Mouse (Mus musculus): ENCODE data around the gene Gab2. TPM values are rescaled to one million over a fixed set of nuclear protein-coding genes. Genes with fewer than 3 reads are reported as not detected.

Gene Gab2
- polyA plus RNA-seq, 1 experiment from 2014 or later, result 4.1 TPM

- no peak overlapping the region for H3K4me2 ChIP-seq
- no peaks in the 10 kb centered on the region for H3K9me3 ChIP-seq (replicated peaks)
- no peak overlapping the region for H3K4me3 ChIP-seq
- WGBS (ENCODE audit: insufficient replicate concordance), result 45% methylated on average over 2 of the region's 2 CpGs
- H3K36me3 ChIP-seq, result peaks cover 14% of the 10 kb centered on the region
- H3K4me1 ChIP-seq, result no peaks in the 10 kb centered on the region
- no peaks in the 10 kb centered on the region for H3K27me3 ChIP-seq (replicated peaks)
- H3K9ac ChIP-seq, result no peak overlapping the region
- ATAC-seq, result no peak
- H3K27ac ChIP-seq, result no peak overlapping the region
Observed at GRCm38 (mm10) chr7:97296986-97297385, 215.6 kb downstream of the Gab2 start.

- ATAC-seq, result no peak
- WGBS (ENCODE audit: insufficient replicate concordance), result 0% methylated on average over 2 of the region's 2 CpGs
- H3K4me3 ChIP-seq, result no peak overlapping the region
Observed at GRCm38 (mm10) chr7:97297466-97297865, 216.1 kb downstream of the Gab2 start.

DNA sequence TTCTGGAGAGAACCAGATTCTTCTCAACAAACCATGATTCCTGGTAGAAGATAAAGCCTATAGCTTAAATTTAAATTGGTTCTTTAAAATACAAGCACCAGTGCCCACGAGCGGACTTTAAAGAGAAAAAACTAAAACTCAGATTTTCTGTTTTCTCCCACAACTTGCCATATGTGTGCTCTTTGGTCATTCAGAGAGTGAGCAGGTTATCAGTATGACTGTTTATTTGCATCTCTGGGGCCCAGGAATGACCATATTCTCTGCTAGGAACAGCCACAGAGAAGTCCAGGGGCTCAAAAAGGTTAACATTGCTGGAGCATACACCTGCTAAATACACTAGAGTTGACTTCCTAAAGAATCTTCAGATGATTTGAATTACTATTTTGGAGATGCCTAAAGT is 216.9 kb downstream of the Gab2 start:
- no peak for ATAC-seq
- Histone ChIP-seq H3K36me3 (peaks cover 19% of the 10 kb centered on the region), H3K27me3 (replicated peaks) (no peaks in the 10 kb centered on the region), H3K9me3 (replicated peaks) (no peaks in the 10 kb centered on the region), H3K9ac (no peak overlapping the region), H3K27ac (no peak overlapping the region), H3K4me1 (no peaks in the 10 kb centered on the region), H3K4me3 (no peak overlapping the region), H3K4me2 (no peak overlapping the region)
- WGBS (ENCODE audit: insufficient replicate concordance), result 82% methylated on average over 2 of the region's 2 CpGs

More at GRCm38 (mm10) chr7:97297466-97297865, 216.1 kb downstream of the Gab2 start:
- Histone ChIP-seq H3K4me1 (no peaks in the 10 kb centered on the region), H3K27me3 (replicated peaks) (no peaks in the 10 kb centered on the region), H3K9me3 (replicated peaks) (no peaks in the 10 kb centered on the region), H3K36me3 (peaks cover 14% of the 10 kb centered on the region), H3K27ac (no peak overlapping the region), H3K9ac (no peak overlapping the region), H3K4me2 (no peak overlapping the region)

- Histone ChIP-seq H3K27ac (no peak overlapping the region), H3K9ac (no peak overlapping the region), H3K4me3 (no peak overlapping the region), H3K36me3 (peaks cover 26% of the 10 kb centered on the region), H3K9me3 (replicated peaks) (no peaks in the 10 kb centered on the region), H3K4me1 (no peaks in the 10 kb centered on the region), H3K4me2 (no peak overlapping the region), H3K27me3 (replicated peaks) (no peaks in the 10 kb centered on the region)
- no peak for ATAC-seq
- WGBS (ENCODE audit: insufficient replicate concordance), result 73% methylated on average over 6 of the region's 6 CpGs
Observed at GRCm38 (mm10) chr7:97298943-97299342, 217.6 kb downstream of the Gab2 start.

GRCm38 (mm10) chr7:97300914-97301313 is 219.5 kb downstream of the Gab2 start:
- no peaks in the 10 kb centered on the region for H3K27me3 ChIP-seq (replicated peaks)
- H3K27ac ChIP-seq, result no peak overlapping the region
- WGBS (ENCODE audit: insufficient replicate concordance), result 38% methylated on average over 2 of the region's 2 CpGs
- H3K9me3 ChIP-seq (replicated peaks), result no peaks in the 10 kb centered on the region
- no peak overlapping the region for H3K4me2 ChIP-seq
- peaks cover 45% of the 10 kb centered on the region for H3K36me3 ChIP-seq
- no peak overlapping the region for H3K4me3 ChIP-seq
- peaks cover 6% of the 10 kb centered on the region; the same call in 1 of the 2 replicates for H3K4me1 ChIP-seq
- H3K9ac ChIP-seq, result no peak overlapping the region
- no peak for ATAC-seq

- Histone ChIP-seq H3K27me3 (replicated peaks) (no peaks in the 10 kb centered on the region), H3K27ac (no peak overlapping the region), H3K4me2 (no peak overlapping the region), H3K36me3 (peaks cover 47% of the 10 kb centered on the region), H3K9ac (no peak overlapping the region), H3K9me3 (replicated peaks) (no peaks in the 10 kb centered on the region), H3K4me1 (peaks cover 6% of the 10 kb centered on the region; the same call in 1 of the 2 replicates), H3K4me3 (no peak overlapping the region)
- WGBS (ENCODE audit: insufficient replicate concordance), result 72% methylated on average over 8 of the region's 8 CpGs
- no peak for ATAC-seq
Observed at GRCm38 (mm10) chr7:97301321-97301720, 219.9 kb downstream of the Gab2 start.

- H3K9ac ChIP-seq, result no peak overlapping the region
- peaks cover 50% of the 10 kb centered on the region for H3K36me3 ChIP-seq
- H3K27me3 ChIP-seq (replicated peaks), result no peaks in the 10 kb centered on the region
- H3K27ac ChIP-seq, result no peak overlapping the region
- H3K4me1 ChIP-seq, result peaks cover 6% of the 10 kb centered on the region; the same call in 1 of the 2 replicates
- no peaks in the 10 kb centered on the region for H3K9me3 ChIP-seq (replicated peaks)
- WGBS (ENCODE audit: insufficient replicate concordance), result 67% methylated on average over 4 of the region's 4 CpGs
- no peak overlapping the region for H3K4me3 ChIP-seq
- no peak overlapping the region for H3K4me2 ChIP-seq
- ATAC-seq, result no peak
Observed at GRCm38 (mm10) chr7:97302261-97302660, 220.9 kb downstream of the Gab2 start.

GRCm38 (mm10) chr7:97302876-97303275 is 221.5 kb downstream of the Gab2 start:
- Histone ChIP-seq H3K27me3 (replicated peaks) (no peaks in the 10 kb centered on the region), H3K4me3 (no peak overlapping the region), H3K9ac (no peak overlapping the region), H3K9me3 (replicated peaks) (no peaks in the 10 kb centered on the region), H3K27ac (no peak overlapping the region), H3K36me3 (peaks cover 55% of the 10 kb centered on the region), H3K4me2 (no peak overlapping the region), H3K4me1 (peaks cover 6% of the 10 kb centered on the region; the same call in 1 of the 2 replicates)
- no peak for ATAC-seq
- WGBS (ENCODE audit: insufficient replicate concordance), result 75% methylated on average over 4 of the region's 4 CpGs

DNA sequence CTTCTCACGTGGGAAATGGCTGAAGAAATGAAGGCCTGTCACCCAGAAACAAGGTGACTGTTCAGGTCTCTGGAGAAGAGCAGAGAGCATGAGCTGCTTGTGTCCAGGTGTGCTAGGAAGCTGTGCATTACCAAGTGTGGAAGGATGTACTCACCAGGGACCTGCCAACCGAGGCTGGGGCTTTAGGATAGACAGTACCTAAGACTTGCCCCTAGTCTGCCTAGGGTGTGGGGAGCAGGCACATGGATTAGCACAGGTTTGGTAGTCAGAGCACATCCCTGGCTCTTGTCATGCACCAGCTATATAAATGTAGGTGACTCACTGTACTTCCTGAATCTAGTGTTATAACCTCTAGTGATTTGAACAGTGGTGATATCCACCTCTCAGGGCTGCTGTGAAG is 222.2 kb downstream of the Gab2 start:
- Histone ChIP-seq H3K4me2 (no peak overlapping the region), H3K27me3 (replicated peaks) (no peaks in the 10 kb centered on the region), H3K4me1 (peaks cover 6% of the 10 kb centered on the region; the same call in 1 of the 2 replicates), H3K9ac (no peak overlapping the region), H3K36me3 (peaks cover 60% of the 10 kb centered on the region), H3K9me3 (replicated peaks) (no peaks in the 10 kb centered on the region), H3K4me3 (no peak overlapping the region), H3K27ac (no peak overlapping the region)
- 64% methylated on average over 2 of the region's 2 CpGs for WGBS (ENCODE audit: insufficient replicate concordance)
- ATAC-seq, result no peak

DNA sequence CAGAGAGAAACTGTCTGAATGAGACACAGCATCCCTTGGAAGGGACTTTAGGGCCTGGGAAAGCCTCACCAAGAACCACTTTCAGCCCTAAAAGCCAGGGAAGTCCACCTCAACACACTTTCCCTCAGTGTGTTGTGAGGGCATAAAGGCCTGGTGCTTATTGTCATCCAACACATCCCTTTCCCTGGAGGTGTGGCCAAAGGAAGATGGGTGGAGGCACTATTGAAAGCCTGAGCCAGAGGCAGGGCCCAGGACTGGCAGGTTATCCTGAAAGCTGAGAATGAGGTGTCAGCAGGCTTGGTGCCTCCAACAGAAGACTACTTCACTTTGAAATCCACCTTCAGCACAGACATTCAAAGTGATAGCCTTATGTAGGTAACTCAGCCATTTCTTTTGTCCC is 223.1 kb downstream of the Gab2 start:
- Histone ChIP-seq H3K27ac (no peak overlapping the region), H3K4me1 (peaks cover 6% of the 10 kb centered on the region; the same call in 1 of the 2 replicates), H3K9me3 (replicated peaks) (no peaks in the 10 kb centered on the region), H3K36me3 (peaks cover 61% of the 10 kb centered on the region), H3K4me2 (no peak overlapping the region), H3K4me3 (no peak overlapping the region), H3K27me3 (replicated peaks) (no peaks in the 10 kb centered on the region), H3K9ac (no peak overlapping the region)
- ATAC-seq, result no peak

GRCm38 (mm10) chr7:97305206-97305605 is 223.8 kb downstream of the Gab2 start:
- no peak overlapping the region for H3K9ac ChIP-seq
- no peak for ATAC-seq

DNA sequence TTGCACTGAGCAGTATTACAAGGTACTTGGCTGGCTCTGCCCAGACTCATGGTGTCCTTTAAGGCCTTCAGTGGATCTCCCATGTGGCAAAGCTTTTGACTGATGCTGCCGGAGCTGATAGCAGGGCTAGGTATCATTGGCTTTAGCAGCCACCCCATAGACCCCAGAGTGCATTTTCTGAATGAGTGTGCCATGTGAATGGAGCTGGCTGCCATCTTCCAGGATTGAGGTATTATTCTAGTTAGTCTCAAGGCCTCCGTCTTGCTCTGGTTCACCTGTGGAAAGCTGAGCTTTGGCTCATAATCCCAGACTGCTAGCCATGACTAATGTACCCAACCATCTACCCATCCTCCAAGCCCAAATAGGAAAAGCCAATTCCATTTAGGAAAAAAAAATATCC is 225.4 kb downstream of the Gab2 start:
- no peak for ATAC-seq
- Histone ChIP-seq H3K4me3 (no peak overlapping the region), H3K9ac (no peak overlapping the region), H3K36me3 (peaks cover 59% of the 10 kb centered on the region), H3K27ac (no peak overlapping the region), H3K4me2 (no peak overlapping the region), H3K4me1 (peaks cover 6% of the 10 kb centered on the region; the same call in 1 of the 2 replicates), H3K9me3 (replicated peaks) (no peaks in the 10 kb centered on the region), H3K27me3 (replicated peaks) (no peaks in the 10 kb centered on the region)
- WGBS (ENCODE audit: insufficient replicate concordance), result 82% methylated on average over 2 of the region's 2 CpGs

More at GRCm38 (mm10) chr7:97305206-97305605, 223.8 kb downstream of the Gab2 start:
- peaks cover 63% of the 10 kb centered on the region for H3K36me3 ChIP-seq
- no peaks in the 10 kb centered on the region for H3K9me3 ChIP-seq (replicated peaks)
- no peaks in the 10 kb centered on the region for H3K27me3 ChIP-seq (replicated peaks)
- H3K27ac ChIP-seq, result no peak overlapping the region
- H3K4me2 ChIP-seq, result no peak overlapping the region
- WGBS (ENCODE audit: insufficient replicate concordance), result 65% methylated on average over 4 of the region's 4 CpGs
- peaks cover 6% of the 10 kb centered on the region; the same call in 1 of the 2 replicates for H3K4me1 ChIP-seq
- H3K4me3 ChIP-seq, result no peak overlapping the region

DNA sequence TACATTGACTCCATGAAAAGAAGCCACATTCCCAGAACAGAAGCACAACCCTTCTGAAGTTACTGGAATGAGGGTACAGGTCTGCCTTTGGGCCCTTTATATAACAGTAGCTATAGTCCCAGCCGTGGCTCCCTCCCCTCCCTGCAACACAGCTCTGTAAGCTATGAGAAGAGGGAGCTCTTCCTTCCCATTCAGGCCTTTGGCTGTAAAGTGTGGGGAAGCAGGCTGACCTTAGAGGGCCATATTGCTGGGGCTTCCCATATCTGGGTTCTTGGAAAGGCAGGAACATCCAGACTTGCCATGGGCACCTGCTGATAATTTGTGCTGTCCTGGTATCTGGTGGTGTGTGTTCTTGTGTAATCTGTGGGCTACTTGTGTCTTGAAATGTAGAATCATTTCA is 226.2 kb downstream of the Gab2 start:
- 86% methylated on average over 1 of the region's 1 CpGs for WGBS (ENCODE audit: insufficient replicate concordance)
- Histone ChIP-seq H3K9me3 (replicated peaks) (no peaks in the 10 kb centered on the region), H3K4me3 (no peak overlapping the region), H3K36me3 (peaks cover 59% of the 10 kb centered on the region), H3K4me2 (no peak overlapping the region), H3K27me3 (replicated peaks) (no peaks in the 10 kb centered on the region), H3K4me1 (peaks cover 6% of the 10 kb centered on the region; the same call in 1 of the 2 replicates), H3K27ac (no peak overlapping the region), H3K9ac (no peak overlapping the region)
- ATAC-seq, result no peak
